Mouse (Mus musculus) forebrain, embryonic 14.5 days (tissue): ENCODE data around the gene Bid. TPM values are rescaled to one million over a fixed set of nuclear protein-coding genes. Genes with fewer than 3 reads are reported as not detected.

Experiments
- ATAC-seq: fragments of 200-750 bp; cut with Nextera tagmentation; 2 replicates; pipeline ENCODE4 v1.8.0; 2017; ENCODE audit warnings: mild to moderate bottlenecking, moderate library complexity
- DNase-seq: peaks from one replicate; pipeline ENCODE4 v3.0.0-alpha.2; 2015; ENCODE audit warnings: low spot score
- H3K27ac ChIP-seq: fragments of 300-500 bp; sonication (generic); 2 replicates; pipeline ENCODE4 v1.5.1; 2014; ENCODE audit warnings: low read depth, mild to moderate bottlenecking, control low read depth, low read length, moderate library complexity
- H3K27me3 ChIP-seq: fragments of 300-500 bp; sonication (generic); replicated peaks from 2 replicates; pipeline ENCODE4 v1.6.1; 2014; ENCODE audit warnings: low read length, control low read depth, mixed read lengths; ENCODE audit not compliant: control insufficient read depth, insufficient read depth
- H3K36me3 ChIP-seq: fragments of 300-500 bp; sonication (generic); 2 replicates; pipeline ENCODE4 v1.6.1; 2014; ENCODE audit warnings: low read length, control low read depth; ENCODE audit not compliant: control insufficient read depth, insufficient read depth
- H3K4me1 ChIP-seq: fragments of 300-500 bp; sonication (generic); 2 replicates; pipeline ENCODE4 v1.6.1; 2014; ENCODE audit warnings: antibody characterized with exemption, low read length, control low read depth; ENCODE audit not compliant: control insufficient read depth, insufficient read depth
- H3K4me2 ChIP-seq: fragments of 300-500 bp; sonication (generic); 2 replicates; pipeline ENCODE4 v1.6.1; 2014; ENCODE audit warnings: mild to moderate bottlenecking, control low read depth, low read length
- H3K4me3 ChIP-seq: fragments of 300-500 bp; sonication (generic); 2 replicates; pipeline ENCODE4 v1.5.1; 2014; ENCODE audit warnings: low read depth, low read length, control low read depth
- H3K9ac ChIP-seq: fragments of 300-500 bp; sonication (generic); 2 replicates; pipeline ENCODE4 v1.6.1; 2014; ENCODE audit warnings: mild to moderate bottlenecking, low read length, control low read depth, moderate library complexity
- H3K9me3 ChIP-seq: fragments of 300-500 bp; sonication (generic); replicated peaks from 2 replicates; pipeline ENCODE4 v1.6.1; 2016; ENCODE audit warnings: low read length, control low read depth, mixed read lengths; ENCODE audit not compliant: control insufficient read depth
- WGBS: fragments of 180-500 bp; shearing (Covaris S2); extraction: QIAGEN DNeasy Blood & Tissue Kit; methylation state at CpG from one replicate; pipeline ENCODE4 v1.1.7; 2014; 5-methylcytosine and 5-hydroxymethylcytosine counted together
- polyA plus RNA-seq: library from polyadenylated mRNA; unstranded; fragments of >200 nt; fragmentation: Nextera tagmentation; extraction: Ambion mirVana; gene quantifications from 2 replicates; pipeline ENCODE4 v1.2.1, GENCODE M21; 2014

Bid gene
- polyA plus RNA-seq, 1 experiment from 2014 or later, result 28.9 TPM

DNA sequence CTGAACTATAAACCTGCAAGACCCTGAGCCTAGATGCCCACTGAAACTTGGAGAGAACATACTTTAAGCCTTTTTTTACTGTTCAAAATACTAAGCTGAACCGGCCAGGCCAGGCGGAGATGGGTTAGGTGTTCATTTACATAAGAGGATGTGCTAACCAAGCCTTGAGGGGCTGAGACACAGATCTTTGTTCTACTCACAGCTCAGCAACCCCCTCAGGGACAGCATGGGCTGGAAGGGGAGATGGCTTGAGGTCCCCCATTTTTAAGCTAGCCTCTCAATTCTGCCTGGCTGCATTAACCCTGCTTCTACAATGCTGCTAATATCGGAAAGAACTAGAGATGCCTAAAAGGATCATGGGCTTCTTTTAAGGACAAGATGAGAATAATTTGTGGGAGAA, 23.1 kb upstream of the Bid start:
- no peaks in the 10 kb centered on the region for H3K27me3 ChIP-seq
- H3K9me3 ChIP-seq, result no peaks in the 10 kb centered on the region
- no peak overlapping the region for H3K4me3 ChIP-seq
- H3K9ac ChIP-seq, result no peak overlapping the region
- no peak overlapping the region for H3K4me2 ChIP-seq
- ATAC-seq (no peak), DNase-seq (no peak)
- H3K27ac ChIP-seq, result no peak overlapping the region
- 86% methylated on average over 3 of the region's 3 CpGs for WGBS
- H3K36me3 ChIP-seq, result peaks cover 12% of the 10 kb centered on the region; the same call in 1 of the 2 replicates
- H3K4me1 ChIP-seq, result no peaks in the 10 kb centered on the region

GRCm38 (mm10) chr6:120938763-120939450, 22.3 kb upstream of the Bid start:
- Histone ChIP-seq H3K27ac (no peak overlapping the region), H3K36me3 (peaks cover 21% of the 10 kb centered on the region; the same call in 1 of the 2 replicates), H3K4me3 (no peak overlapping the region), H3K4me2 (no peak overlapping the region), H3K4me1 (no peaks in the 10 kb centered on the region), H3K9me3 (no peaks in the 10 kb centered on the region), H3K9ac (no peak overlapping the region), H3K27me3 (no peaks in the 10 kb centered on the region)
- DNase-seq (no peak), ATAC-seq (no peak)
- WGBS, result 95% methylated on average over 12 of the region's 12 CpGs

- Histone ChIP-seq H3K4me3 (no peak overlapping the region), H3K27ac (no peak overlapping the region), H3K9ac (no peak overlapping the region), H3K9me3 (no peaks in the 10 kb centered on the region), H3K4me2 (no peak overlapping the region), H3K36me3 (peaks cover 25% of the 10 kb centered on the region; the same call in 1 of the 2 replicates), H3K4me1 (no peaks in the 10 kb centered on the region), H3K27me3 (no peaks in the 10 kb centered on the region)
- WGBS, result 85% methylated on average over 11 of the region's 11 CpGs
- no peak for ATAC-seq
- no peak for DNase-seq
These were observed 21.5 kb upstream of the Bid start for GRCm38 (mm10) chr6:120937999-120938608.

GRCm38 (mm10) chr6:120937104-120937617, 20.5 kb upstream of the Bid start:
- Histone ChIP-seq H3K4me3 (no peak overlapping the region), H3K4me2 (no peak overlapping the region), H3K36me3 (peaks cover 31% of the 10 kb centered on the region; the same call in 1 of the 2 replicates), H3K27me3 (no peaks in the 10 kb centered on the region), H3K27ac (no peak overlapping the region), H3K4me1 (no peaks in the 10 kb centered on the region), H3K9me3 (no peaks in the 10 kb centered on the region), H3K9ac (no peak overlapping the region)
- 88% methylated on average over 16 of the region's 16 CpGs for whole genome bisulfite sequencing
- ATAC-seq (no peak), DNase-seq (no peak)

GRCm38 (mm10) chr6:120934176-120934575, 17.5 kb upstream of the Bid start:
- DNase-seq (no peak), ATAC-seq (no peak)
- Histone ChIP-seq H3K4me1 (no peaks in the 10 kb centered on the region), H3K27ac (no peak overlapping the region), H3K36me3 (peaks cover 26% of the 10 kb centered on the region; the same call in 1 of the 2 replicates), H3K9me3 (no peaks in the 10 kb centered on the region), H3K4me2 (no peak overlapping the region), H3K4me3 (no peak overlapping the region), H3K27me3 (no peaks in the 10 kb centered on the region), H3K9ac (no peak overlapping the region)
- WGBS, result 85% methylated on average over 4 of the region's 4 CpGs

GRCm38 (mm10) chr6:120933670-120934069, 17.0 kb upstream of the Bid start:
- WGBS, result 93% methylated on average over 7 of the region's 7 CpGs

GRCm38 (mm10) chr6:120932597-120932996, 15.9 kb upstream of the Bid start:
- ATAC-seq, result no peak
- Histone ChIP-seq H3K4me1 (no peaks in the 10 kb centered on the region), H3K4me3 (no peak overlapping the region), H3K9ac (no peak overlapping the region), H3K9me3 (no peaks in the 10 kb centered on the region), H3K36me3 (peaks cover 26% of the 10 kb centered on the region; the same call in 1 of the 2 replicates), H3K4me2 (no peak overlapping the region), H3K27me3 (no peaks in the 10 kb centered on the region), H3K27ac (no peak overlapping the region)
- WGBS, result 96% methylated on average over 12 of the region's 12 CpGs
- no peak for DNase-seq

More at GRCm38 (mm10) chr6:120933670-120934069, 17.0 kb upstream of the Bid start:
- Histone ChIP-seq H3K9ac (no peak overlapping the region), H3K36me3 (peaks cover 26% of the 10 kb centered on the region; the same call in 1 of the 2 replicates), H3K4me1 (no peaks in the 10 kb centered on the region), H3K4me2 (no peak overlapping the region), H3K27ac (no peak overlapping the region), H3K4me3 (no peak overlapping the region), H3K27me3 (no peaks in the 10 kb centered on the region), H3K9me3 (no peaks in the 10 kb centered on the region)
- ATAC-seq, result no peak
- no peak for DNase-seq

DNA sequence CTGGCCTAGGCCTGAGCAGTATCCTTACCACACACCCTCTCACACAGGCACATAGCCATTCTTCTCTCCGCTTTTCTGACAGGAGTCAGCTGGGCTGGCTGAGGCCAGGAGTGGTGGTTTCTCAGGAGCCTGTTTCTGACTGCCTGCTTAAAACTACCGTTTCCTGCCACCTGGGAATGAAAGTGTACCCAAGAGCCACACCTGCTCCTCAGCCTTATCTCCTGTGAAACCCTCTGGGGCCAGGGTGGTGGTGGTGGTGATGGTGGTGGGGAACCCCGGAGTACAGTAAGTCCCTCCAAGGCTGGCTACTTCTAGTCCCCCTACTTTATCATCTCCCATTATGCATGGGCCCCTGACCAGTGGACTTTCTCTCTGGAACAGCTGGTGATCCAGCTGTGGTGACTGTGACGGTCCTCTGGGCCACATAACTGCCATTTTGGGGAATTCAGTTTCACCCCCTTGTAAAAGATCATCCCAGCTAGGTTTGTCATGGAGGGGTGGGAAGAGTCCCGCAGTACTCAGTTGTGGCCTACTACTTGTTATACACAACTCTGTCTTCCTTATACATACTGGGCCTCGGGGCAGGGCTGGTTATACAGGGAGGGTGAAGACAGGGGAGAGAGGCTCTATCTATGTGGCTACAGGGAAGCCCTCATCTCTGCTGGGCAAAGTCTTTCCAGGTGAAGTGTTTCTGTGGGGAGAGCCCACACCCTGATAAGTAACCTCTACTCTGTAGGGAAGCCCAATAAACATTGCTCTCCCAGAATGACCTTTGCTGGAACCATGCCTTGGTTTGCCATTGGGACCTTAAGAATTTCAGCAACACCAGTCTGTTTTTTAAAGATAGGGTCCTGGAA, 14.0 kb upstream of the Bid start:
- WGBS, result 92% methylated on average over 6 of the region's 6 CpGs

More for the DNA sequence above, 14.0 kb upstream of the Bid start:
- DNase-seq, result no peak
- Histone ChIP-seq H3K4me3 (no peak overlapping the region), H3K9ac (no peak overlapping the region), H3K9me3 (no peaks in the 10 kb centered on the region), H3K4me2 (no peak overlapping the region), H3K27ac (no peak overlapping the region), H3K4me1 (no peaks in the 10 kb centered on the region), H3K27me3 (no peaks in the 10 kb centered on the region), H3K36me3 (peaks cover 26% of the 10 kb centered on the region; the same call in 1 of the 2 replicates)
- ATAC-seq, result no peak
